Mouse (Mus musculus): ENCODE measurements at regions not wholly inside any gene's neighbourhood (a gene's known extent, or its start where the extent isn't known, plus 50 kb on each side); places are given as distances from the start of the nearest gene placed in this dataset.
A peak's percentile ranks its signal among the peaks of the same experiment; 100 is the strongest.

DNA sequence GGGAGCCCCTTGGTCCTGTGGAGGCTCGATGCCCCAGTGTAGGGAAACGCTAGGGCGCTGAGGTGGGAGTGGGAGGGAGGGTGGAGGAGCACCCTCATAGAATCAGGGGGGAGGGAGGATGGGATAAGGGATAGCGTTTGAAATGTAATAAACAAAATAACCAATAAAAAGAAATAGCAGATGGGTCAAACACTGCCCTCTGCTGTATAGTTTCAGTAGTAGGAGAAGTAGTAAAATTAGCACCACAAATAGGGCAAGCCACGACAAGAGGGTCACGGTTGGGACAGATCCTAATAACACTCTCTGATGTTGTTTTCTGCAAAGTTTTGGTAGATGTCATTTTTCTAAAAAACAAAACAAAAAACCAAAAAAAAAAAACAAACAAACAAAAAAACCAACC lies 131.3 kb upstream of the Atp5g3 start:
- Histone ChIP-seq H3K27me3 (replicated peaks; ENCODE audit: control insufficient read depth, insufficient read depth, low read length) (no peaks in the 10 kb centered on the region), H3K27ac (ENCODE audit: insufficient read depth, low read depth, low read length) (no peak overlapping the region), H3K4me1 (ENCODE audit: control insufficient read depth, insufficient read depth, low read length) (no peaks in the 10 kb centered on the region), H3K4me3 (ENCODE audit: insufficient read depth, low read depth, low read length) (no peak overlapping the region), H3K36me3 (ENCODE audit: control insufficient read depth, insufficient read depth, low read length) (no peaks in the 10 kb centered on the region)
- DNase-seq: no peak
- WGBS: 67% methylated on average over 6 of the region's 6 CpGs
- no peak for TF ChIP-seq POLR2A (IDR thresholded peaks at IDR 0.05; ENCODE audit: low read depth, low read length)
- TF ChIP-seq CTCF (conservative IDR thresholded peaks at IDR 0.05; ENCODE audit: insufficient read depth, insufficient read length, low read depth, low read length): no peak

DNA sequence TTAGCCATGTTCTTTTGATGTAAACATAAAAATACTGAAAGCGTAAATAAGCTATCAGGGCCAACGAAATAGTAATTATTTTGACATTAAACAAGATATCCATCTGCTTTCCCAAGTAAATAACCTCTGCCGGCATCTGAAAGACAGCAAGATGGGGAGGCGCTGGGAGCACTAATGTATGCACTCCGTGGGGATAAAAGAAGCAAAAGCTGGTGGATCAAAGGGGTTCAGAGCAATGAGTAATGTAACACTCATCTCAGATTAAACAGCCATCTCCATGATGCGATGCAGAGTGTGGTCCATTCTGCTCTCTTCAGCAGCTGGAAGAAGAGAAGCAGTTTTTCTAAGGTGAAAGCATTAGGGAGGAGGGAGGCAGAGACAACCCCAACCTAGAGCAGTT lies 128.5 kb upstream of the Atp5g3 start:
- Histone ChIP-seq H3K4me3 (ENCODE audit: insufficient read depth, low read depth, low read length) (no peak overlapping the region), H3K36me3 (ENCODE audit: control insufficient read depth, insufficient read depth, low read length) (no peaks in the 10 kb centered on the region), H3K27ac (ENCODE audit: insufficient read depth, low read depth, low read length) (no peak overlapping the region), H3K27me3 (replicated peaks; ENCODE audit: control insufficient read depth, insufficient read depth, low read length) (no peaks in the 10 kb centered on the region), H3K4me1 (ENCODE audit: control insufficient read depth, insufficient read depth, low read length) (no peaks in the 10 kb centered on the region)
- no peak for DNase-seq
- TF ChIP-seq CTCF (conservative IDR thresholded peaks at IDR 0.05; ENCODE audit: insufficient read depth, insufficient read length, low read depth, low read length) (no peak), POLR2A (IDR thresholded peaks at IDR 0.05; ENCODE audit: low read depth, low read length) (no peak)
- WGBS: 53% methylated on average over 6 of the region's 6 CpGs

DNA sequence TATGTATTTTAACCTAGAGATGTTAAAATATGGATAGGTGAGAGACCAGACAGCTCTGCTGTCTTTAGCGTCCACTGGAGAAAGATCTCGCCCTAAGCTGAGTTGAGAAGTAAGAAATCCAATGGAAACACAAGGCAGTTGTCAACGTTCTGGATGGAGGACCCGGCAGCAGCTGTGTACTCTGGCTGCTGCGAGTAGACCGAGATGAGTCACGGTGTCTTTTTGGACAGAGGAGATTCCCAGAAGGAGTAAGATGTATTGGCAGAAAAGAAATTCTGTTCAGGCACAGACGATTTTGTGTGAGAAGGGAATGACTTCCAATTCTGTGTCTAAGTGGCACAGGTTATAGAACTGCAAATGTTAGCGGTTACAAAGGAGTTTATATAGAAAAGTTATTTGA lies 124.9 kb upstream of the Atp5g3 start:
- Histone ChIP-seq H3K4me1 (ENCODE audit: control insufficient read depth, insufficient read depth, low read length) (no peaks in the 10 kb centered on the region), H3K27ac (ENCODE audit: insufficient read depth, low read depth, low read length) (no peak overlapping the region)

GRCm38 (mm10) chr2:74032177-74033021 lies 121.3 kb upstream of the Atp5g3 start:
- TF ChIP-seq POLR2A (IDR thresholded peaks at IDR 0.05; ENCODE audit: low read depth, low read length) (no peak), CTCF (conservative IDR thresholded peaks at IDR 0.05; ENCODE audit: insufficient read depth, insufficient read length, low read depth, low read length) (no peak)
- Histone ChIP-seq H3K4me3 (ENCODE audit: insufficient read depth, low read depth, low read length) (no peak overlapping the region), H3K36me3 (ENCODE audit: control insufficient read depth, insufficient read depth, low read length) (no peaks in the 10 kb centered on the region), H3K27ac (ENCODE audit: insufficient read depth, low read depth, low read length) (no peak overlapping the region), H3K4me1 (ENCODE audit: control insufficient read depth, insufficient read depth, low read length) (no peaks in the 10 kb centered on the region), H3K27me3 (replicated peaks; ENCODE audit: control insufficient read depth, insufficient read depth, low read length) (no peaks in the 10 kb centered on the region)
- DNase-seq: no peak
- 68% methylated on average over 11 of the region's 11 CpGs for WGBS

More for the DNA sequence above, 124.9 kb upstream of the Atp5g3 start:
- no peak for DNase-seq
- Histone ChIP-seq H3K36me3 (ENCODE audit: control insufficient read depth, insufficient read depth, low read length) (no peaks in the 10 kb centered on the region), H3K4me3 (ENCODE audit: insufficient read depth, low read depth, low read length) (no peak overlapping the region), H3K27me3 (replicated peaks; ENCODE audit: control insufficient read depth, insufficient read depth, low read length) (no peaks in the 10 kb centered on the region)
- no peak for TF ChIP-seq CTCF (conservative IDR thresholded peaks at IDR 0.05; ENCODE audit: insufficient read depth, insufficient read length, low read depth, low read length)
- 91% methylated on average over 9 of the region's 9 CpGs for WGBS

DNA sequence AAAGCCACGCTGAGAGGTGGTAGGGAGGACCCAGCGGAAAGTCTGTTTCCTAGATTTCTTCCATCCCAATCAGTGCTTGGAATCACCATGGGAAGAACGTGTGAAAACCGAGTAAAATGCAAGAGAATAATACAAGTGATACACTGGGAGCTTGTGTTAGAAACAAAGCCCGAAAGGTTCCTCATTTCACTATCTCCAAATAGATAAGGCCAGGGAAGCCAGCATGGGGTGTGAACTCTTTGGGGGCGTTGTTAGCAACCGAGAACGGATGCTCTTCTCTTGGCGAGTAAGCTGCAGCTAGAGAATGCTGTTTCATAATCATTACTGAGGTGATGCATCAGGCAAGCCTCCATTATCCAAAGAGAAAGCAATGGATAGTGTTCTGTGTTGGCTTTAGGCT lies 118.8 kb upstream of the Atp5g3 start:
- 93% methylated on average over 9 of the region's 9 CpGs for WGBS
- H3K27ac ChIP-seq (ENCODE audit: insufficient read depth, low read depth, low read length): no peak overlapping the region
- H3K4me3 ChIP-seq (ENCODE audit: insufficient read depth, low read depth, low read length): no peak overlapping the region
- no peak for TF ChIP-seq POLR2A (IDR thresholded peaks at IDR 0.05; ENCODE audit: low read depth, low read length)
- H3K4me1 ChIP-seq (ENCODE audit: control insufficient read depth, insufficient read depth, low read length): no peaks in the 10 kb centered on the region
- no peaks in the 10 kb centered on the region for H3K36me3 ChIP-seq (ENCODE audit: control insufficient read depth, insufficient read depth, low read length)
- no peaks in the 10 kb centered on the region for H3K27me3 ChIP-seq (replicated peaks; ENCODE audit: control insufficient read depth, insufficient read depth, low read length)
- DNase-seq: no peak

GRCm38 (mm10) chr2:74027404-74028104 lies 116.4 kb upstream of the Atp5g3 start:
- no peak for TF ChIP-seq POLR2A (IDR thresholded peaks at IDR 0.05; ENCODE audit: low read depth, low read length)
- TF ChIP-seq CTCF (conservative IDR thresholded peaks at IDR 0.05; ENCODE audit: insufficient read depth, insufficient read length, low read depth, low read length): no peak; the same call in 1 of the 2 replicates
- WGBS: 52% methylated on average over 11 of the region's 11 CpGs
- H3K36me3 ChIP-seq (ENCODE audit: control insufficient read depth, insufficient read depth, low read length): no peaks in the 10 kb centered on the region
- H3K27me3 ChIP-seq (replicated peaks; ENCODE audit: control insufficient read depth, insufficient read depth, low read length): no peaks in the 10 kb centered on the region
- no peak overlapping the region for H3K27ac ChIP-seq (ENCODE audit: insufficient read depth, low read depth, low read length)
- H3K4me1 ChIP-seq (ENCODE audit: control insufficient read depth, insufficient read depth, low read length): peaks cover 7% of the 10 kb centered on the region
- H3K4me3 ChIP-seq (ENCODE audit: insufficient read depth, low read depth, low read length): no peak overlapping the region
- DNase-seq: peak; percentile 9

GRCm38 (mm10) chr2:74015146-74015545 lies 104.0 kb upstream of the Atp5g3 start:
- Histone ChIP-seq H3K36me3 (ENCODE audit: control insufficient read depth, insufficient read depth, low read length) (no peaks in the 10 kb centered on the region), H3K27me3 (replicated peaks; ENCODE audit: control insufficient read depth, insufficient read depth, low read length) (no peaks in the 10 kb centered on the region), H3K4me3 (ENCODE audit: insufficient read depth, low read depth, low read length) (no peak overlapping the region), H3K4me1 (ENCODE audit: control insufficient read depth, insufficient read depth, low read length) (0 out of 2 replicates have a peak, but pooled peaks cover 2% of the 10 kb centered on the region), H3K27ac (ENCODE audit: insufficient read depth, low read depth, low read length) (no peak overlapping the region)
- no peak for TF ChIP-seq CTCF (conservative IDR thresholded peaks at IDR 0.05; ENCODE audit: insufficient read depth, insufficient read length, low read depth, low read length)
- no peak for TF ChIP-seq POLR2A (IDR thresholded peaks at IDR 0.05; ENCODE audit: low read depth, low read length)
- WGBS: 79% methylated on average over 7 of the region's 7 CpGs
- DNase-seq: no peak

All from kidney, adult 2 months (tissue).